Mouse (Mus musculus): ENCODE results near the gene Aqp12.

The Aqp12 gene

GRCm38 (mm10) chr1:93006061-93006460, at the start of gene Aqp12:
Aqp12 (plus strand) TSS chr1:93006334.
- no peak for DNase-seq (ENCODE audit: low spot score in 2 of 2)

- peak in 1 of 2 experiments; percentile 68 for DNase-seq (ENCODE audit: low spot score in 2 of 2)
Measured at GRCm38 (mm10) chr1:92956571-92957335, 49.4 kb upstream of the Aqp12 start.

GRCm38 (mm10) chr1:92958999-92959398, 47.1 kb upstream of the Aqp12 start:
- peak in 1 of 2 experiments; percentile 13 for DNase-seq (ENCODE audit: low spot score in 2 of 2)

DNA sequence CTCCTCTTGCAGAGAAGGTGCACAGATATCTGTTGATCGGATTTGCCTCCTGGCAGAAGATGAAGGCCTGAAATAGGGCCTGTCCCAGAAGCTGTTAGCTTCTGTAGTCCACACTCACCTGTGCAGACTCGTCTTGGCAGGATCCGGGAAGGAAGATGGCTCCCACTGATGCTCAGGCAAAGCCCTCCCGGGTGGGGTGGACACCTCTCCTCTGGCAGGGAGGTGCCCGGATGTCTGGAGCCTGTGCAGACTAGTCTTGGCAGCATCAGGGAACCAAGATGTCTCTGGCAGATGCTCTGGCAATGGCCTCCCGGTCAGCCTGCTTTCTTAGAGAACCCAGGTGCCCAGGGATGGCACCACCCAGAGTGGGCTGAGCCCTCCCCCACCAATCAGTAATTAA, 35.3 kb upstream of the Aqp12 start:
- peak in 1 of 2 experiments; percentile 48 for DNase-seq (ENCODE audit: low spot score in 2 of 2)

- peak in 1 of 2 experiments; percentile 51 for DNase-seq (ENCODE audit: low spot score in 2 of 2)
Measured at GRCm38 (mm10) chr1:92971879-92972795, 34.0 kb upstream of the Aqp12 start.

DNA sequence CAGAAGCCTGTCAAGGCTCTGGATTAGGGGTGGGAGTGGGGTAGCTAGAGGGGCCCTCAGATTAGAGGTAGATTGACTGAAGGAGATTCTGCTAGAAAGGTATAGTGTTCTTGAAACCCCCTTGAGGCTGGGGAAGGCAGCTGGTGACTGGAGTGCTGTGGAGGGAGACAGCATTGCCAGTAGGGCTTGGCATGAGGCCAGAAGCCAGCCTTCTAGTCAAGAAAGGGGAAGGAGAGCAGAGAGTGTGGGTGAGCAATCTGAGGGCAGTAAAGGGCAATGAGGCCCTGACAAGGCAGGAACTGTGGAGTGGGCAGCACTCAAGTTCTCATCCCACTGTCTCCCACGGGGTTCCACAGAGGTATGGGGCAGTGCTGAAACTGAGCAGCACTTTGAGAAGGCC, 33.3 kb upstream of the Aqp12 start:
- peak in 1 of 2 experiments; percentile 61 for DNase-seq (ENCODE audit: low spot score in 2 of 2)

- peak in 1 of 2 experiments; percentile 58 for DNase-seq (ENCODE audit: low spot score in 2 of 2)
Measured at GRCm38 (mm10) chr1:92976141-92976566, 30.0 kb upstream of the Aqp12 start.

DNA sequence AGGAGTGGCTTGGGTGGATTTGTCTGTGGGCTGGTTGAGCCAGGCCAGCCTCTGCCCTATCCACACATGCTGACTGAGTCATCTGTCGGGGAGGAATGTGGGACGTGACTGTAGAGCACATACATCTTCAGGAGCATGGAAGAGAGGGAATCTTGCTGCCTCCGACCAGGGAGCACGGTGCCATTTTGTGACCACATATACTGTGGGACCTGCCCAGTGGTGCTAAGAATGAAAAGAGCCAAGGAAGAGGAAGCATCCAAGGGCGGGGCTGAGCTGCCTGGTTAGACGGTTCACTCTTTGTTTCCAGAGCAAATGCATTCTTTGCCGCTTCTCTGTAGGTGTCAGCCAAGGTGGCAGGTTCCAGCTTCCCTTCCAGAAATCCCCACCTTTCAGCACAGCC, 27.5 kb upstream of the Aqp12 start:
- DNase-seq (ENCODE audit: low spot score in 2 of 2), result peak in 1 of 2 experiments; percentile 57

GRCm38 (mm10) chr1:92979073-92979602, 27.0 kb upstream of the Aqp12 start:
- DNase-seq (ENCODE audit: low spot score in 2 of 2), result peak in 1 of 2 experiments; percentile 58

- peak in 1 of 2 experiments; percentile 57 for DNase-seq (ENCODE audit: low spot score in 2 of 2)
Measured at GRCm38 (mm10) chr1:92981056-92981845, 24.9 kb upstream of the Aqp12 start.

GRCm38 (mm10) chr1:92982931-92983605, 23.1 kb upstream of the Aqp12 start:
- peak in 1 of 2 experiments; percentile 53 for DNase-seq (ENCODE audit: low spot score in 2 of 2)

GRCm38 (mm10) chr1:92984999-92985398, 21.1 kb upstream of the Aqp12 start:
- peak in 1 of 2 experiments; percentile 30 for DNase-seq (ENCODE audit: low spot score in 2 of 2)

DNA sequence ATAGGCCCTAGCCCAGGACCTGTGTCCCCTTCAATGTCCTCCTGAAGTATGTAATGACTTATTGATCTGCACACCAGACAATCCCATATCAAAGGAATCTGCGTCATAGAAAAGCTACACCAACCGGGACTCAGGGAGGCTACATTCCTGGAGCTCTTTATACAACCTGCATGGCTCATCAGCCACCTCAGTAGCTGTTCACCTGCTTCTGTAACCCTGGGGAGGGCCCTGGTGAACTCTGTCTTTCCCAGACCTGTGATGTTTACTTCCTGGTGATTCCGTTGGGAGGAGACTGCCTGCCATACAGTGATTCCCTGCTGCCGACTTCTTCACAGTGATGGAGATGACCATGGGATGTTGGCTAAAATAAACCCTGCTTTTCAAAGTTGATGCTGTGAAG, 17.2 kb upstream of the Aqp12 start:
- peak in 1 of 2 experiments; percentile 19 for DNase-seq (ENCODE audit: low spot score in 2 of 2)

DNA sequence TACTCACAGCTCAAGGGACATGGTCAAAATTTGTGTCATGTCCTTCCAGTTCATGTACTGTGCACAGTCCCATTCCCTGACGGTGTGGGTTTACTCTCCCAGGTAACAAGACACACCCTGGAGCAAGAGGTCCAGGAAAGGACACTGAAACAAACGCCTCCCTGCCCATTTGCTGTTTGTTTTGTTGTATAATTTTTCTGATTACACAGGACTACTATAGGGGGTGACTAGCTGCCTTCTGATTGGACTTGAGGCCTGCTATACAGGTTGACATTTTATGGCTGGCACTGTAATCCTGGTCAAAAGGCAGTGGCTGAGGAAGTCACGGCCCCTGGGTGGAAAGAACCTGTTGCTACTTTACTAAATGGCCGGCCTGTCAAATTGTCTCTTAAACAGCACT, 16.2 kb upstream of the Aqp12 start:
- DNase-seq (ENCODE audit: low spot score in 2 of 2), result peak in 1 of 2 experiments; percentile 28

DNA sequence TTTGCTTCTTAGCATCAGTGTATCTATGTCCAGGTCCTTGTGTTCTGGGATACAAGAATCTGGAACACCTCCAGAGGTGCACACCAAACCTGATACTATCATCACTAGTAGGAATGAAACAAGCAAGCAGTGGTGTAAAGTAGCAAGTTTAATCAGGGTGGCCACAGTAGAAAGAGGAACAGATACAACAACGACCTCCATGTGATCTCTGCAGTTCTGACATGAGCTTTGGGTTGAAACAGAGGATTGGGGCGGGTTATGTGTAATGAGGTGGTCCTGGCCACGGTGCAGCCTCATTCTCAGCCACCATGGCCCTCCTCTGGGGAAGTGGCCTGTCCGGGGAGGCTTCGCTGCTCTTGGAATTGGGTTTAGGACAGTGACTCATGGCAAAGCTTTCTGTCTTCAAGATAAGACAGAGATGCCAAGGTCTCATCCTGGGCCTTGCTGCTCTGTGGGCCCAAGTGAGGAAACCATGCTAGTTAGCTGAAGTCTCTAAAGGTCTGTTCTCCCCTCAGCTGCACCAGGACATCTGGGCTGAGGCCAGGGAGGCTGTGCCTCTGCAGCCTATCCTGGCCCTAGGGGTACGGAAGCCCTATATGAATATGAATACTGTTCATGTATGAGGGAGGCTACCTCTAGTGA, 13.8 kb upstream of the Aqp12 start:
- no peak for DNase-seq (ENCODE audit: low spot score in 2 of 2)

GRCm38 (mm10) chr1:92992880-92993279, 13.3 kb upstream of the Aqp12 start:
- no peak for DNase-seq (ENCODE audit: low spot score in 2 of 2)

DNA sequence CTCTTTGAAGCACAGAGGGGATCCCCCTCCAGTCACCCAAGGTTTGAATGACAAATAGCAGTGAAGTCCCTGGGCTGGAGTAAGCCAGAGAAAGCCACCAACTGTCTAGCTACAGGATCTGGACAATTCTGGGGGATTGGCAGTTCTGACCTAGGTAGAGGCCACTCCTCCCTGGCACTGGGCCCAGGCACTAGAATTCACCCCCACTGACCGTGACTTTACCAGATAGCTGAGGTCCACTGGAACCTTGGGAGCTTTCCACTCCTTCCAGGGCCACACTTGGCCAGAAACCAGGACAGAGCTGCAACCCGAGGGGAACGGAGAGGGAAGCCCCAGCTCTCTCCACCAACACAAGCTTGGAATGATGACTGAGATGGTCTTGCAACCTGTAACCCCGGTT, 3.1 kb downstream of the Aqp12 start:
- DNase-seq (ENCODE audit: low spot score in 2 of 2), result peak in 1 of 2 experiments; percentile 30

- DNase-seq (ENCODE audit: low spot score in 2 of 2), result no peak
Measured at GRCm38 (mm10) chr1:93010731-93011130, 4.6 kb downstream of the Aqp12 start.

GRCm38 (mm10) chr1:93012103-93012585, 6.0 kb downstream of the Aqp12 start:
- no peak for DNase-seq (ENCODE audit: low spot score in 2 of 2)

- no peak for DNase-seq (ENCODE audit: low spot score in 2 of 2)
Measured at GRCm38 (mm10) chr1:93013367-93013766, 7.2 kb downstream of the Aqp12 start.
